Mouse (Mus musculus): ENCODE results near the gene Snx29. TPM values are rescaled to one million over a fixed set of nuclear protein-coding genes. Genes with fewer than 3 reads are reported as not detected.

Gene Snx29
- 2.7 and 3.8 TPM in 2 replicates for polyA plus RNA-seq (2012; rRNA removed)

DNA sequence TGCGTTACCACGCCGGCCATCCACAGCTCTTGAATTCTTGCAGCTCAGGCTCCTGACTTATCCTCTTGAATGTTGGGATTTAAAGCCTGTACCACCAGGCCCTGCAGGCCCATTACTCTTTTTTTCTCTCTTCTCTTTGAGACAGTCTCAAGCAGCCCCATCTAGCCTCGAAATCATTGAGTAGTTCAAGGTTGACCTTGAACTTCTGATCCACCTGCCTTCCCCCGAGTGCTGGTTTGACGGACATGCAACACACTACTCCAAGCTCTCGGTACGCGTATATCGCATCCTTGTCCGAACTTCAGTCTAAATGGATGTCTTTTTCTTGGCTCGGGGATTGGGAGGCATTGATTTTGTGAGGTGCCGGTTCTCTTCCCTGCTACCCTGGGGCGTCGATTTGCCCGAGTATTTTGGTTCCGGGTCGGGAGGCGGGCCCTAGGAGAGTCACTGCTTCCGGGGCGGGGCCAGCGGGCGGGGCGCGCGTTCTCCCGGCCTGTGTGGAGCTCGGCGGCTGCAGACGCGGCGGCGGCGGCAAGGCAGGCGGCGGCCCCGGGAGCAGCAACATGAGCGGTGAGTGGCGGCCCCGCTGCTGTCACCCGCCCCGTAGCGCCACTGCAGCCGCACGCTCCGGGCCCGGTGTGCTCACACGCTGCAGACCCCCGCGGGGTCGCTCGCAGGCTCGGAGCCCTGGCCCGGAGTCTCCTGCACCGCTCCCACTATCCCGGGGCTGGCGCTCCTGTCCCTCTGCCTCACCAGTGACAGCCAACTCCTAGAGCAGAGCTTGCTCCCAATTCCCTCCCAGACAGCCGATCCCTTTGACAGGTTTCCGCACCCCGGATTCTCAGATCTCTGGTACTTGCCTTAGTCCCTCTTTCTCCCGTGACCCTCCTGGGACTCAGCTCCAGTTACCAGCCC, at the start of gene Snx29:
Snx29 (plus strand) TSS at position 500 of the 915 bp plus-strand sequence.

DNA sequence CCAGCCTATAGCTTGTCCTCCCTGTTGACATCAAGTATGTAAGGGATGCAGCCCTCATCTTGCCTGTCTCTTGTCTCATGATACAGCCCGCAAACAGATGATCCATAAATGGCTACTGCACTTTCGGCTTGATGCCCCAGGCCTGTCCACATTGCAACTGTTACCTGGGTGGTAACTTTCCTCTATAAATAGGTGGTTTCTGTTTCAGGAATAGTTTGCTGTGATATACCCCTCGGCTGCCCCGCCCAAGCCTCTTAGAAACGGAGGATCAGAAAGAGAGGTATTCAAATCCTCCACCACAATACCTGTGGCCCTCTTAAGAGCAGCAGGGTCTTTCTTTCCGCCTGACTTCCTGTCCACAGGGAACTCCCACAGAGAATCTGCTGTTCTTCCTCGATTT, 9.2 kb upstream of the Snx29 start, which contains the start of gene Tnfrsf17:
Tnfrsf17 (plus strand) TSS at position 301 of the 400 bp plus-strand sequence.

Other genes starting within 250 kb of the Snx29 start
- gene Txndc11, start 188.3 kb upstream of the Snx29 start, polyA plus RNA-seq (2012; rRNA removed): 42.7 and 45.9 TPM in 2 replicates
- 34.4 and 36.0 TPM in 2 replicates for gene Zc3h7a, start 146.5 kb upstream of the Snx29 start, polyA plus RNA-seq (2012; rRNA removed)
- 2.0 and 3.2 TPM in 2 replicates for gene Rsl1d1, start 119.6 kb upstream of the Snx29 start, polyA plus RNA-seq (2012; rRNA removed)
- 31.9 and 33.6 TPM in 2 replicates for gene Gspt1, start 68.6 kb upstream of the Snx29 start, polyA plus RNA-seq (2012; rRNA removed)
- gene Tnfrsf17, start 9.1 kb upstream of the Snx29 start, polyA plus RNA-seq (2012; rRNA removed): 3.9 and 4.4 TPM in 2 replicates

Measured in colon, adult 2 months (tissue).